Mouse (Mus musculus) stomach, adult 2 months (tissue): ENCODE data around the gene Wwtr1. TPM values are rescaled to one million over a fixed set of nuclear protein-coding genes. Genes with fewer than 3 reads are reported as not detected.

ENCODE experiments used
- polyA plus RNA-seq: library from polyadenylated mRNA; depleted of rRNA; stranded (reverse); fragments of >200 nt; gene quantifications from 2 replicates; pipeline ENCODE4 v1.2.3, GENCODE M21; 2012; rRNA removed

The Wwtr1 gene
- 7.0 and 8.6 TPM in 2 replicates for polyA plus RNA-seq

DNA sequence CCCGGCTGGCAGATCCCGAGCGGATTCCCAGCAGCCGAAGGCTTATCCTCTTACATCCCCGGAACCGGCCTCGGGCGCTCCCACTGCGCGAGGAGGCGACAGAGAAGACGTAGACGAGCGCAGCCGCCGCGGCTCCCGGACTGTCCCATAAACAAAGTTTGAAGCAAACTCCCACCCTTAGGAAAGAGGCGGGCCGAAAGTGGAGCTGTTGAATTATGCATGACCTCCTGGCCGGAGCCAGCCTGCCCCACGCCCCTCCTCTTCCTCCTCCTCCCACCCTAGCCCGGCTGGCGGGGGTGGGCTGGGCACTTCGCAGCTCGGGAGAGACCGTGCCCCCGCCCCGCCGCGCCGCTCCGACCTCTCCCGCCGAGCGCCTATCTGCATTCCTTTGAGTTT is at the start of gene Wwtr1:
Wwtr1 (minus strand) TSS at position 251 of the 396 bp plus-strand sequence.

DNA sequence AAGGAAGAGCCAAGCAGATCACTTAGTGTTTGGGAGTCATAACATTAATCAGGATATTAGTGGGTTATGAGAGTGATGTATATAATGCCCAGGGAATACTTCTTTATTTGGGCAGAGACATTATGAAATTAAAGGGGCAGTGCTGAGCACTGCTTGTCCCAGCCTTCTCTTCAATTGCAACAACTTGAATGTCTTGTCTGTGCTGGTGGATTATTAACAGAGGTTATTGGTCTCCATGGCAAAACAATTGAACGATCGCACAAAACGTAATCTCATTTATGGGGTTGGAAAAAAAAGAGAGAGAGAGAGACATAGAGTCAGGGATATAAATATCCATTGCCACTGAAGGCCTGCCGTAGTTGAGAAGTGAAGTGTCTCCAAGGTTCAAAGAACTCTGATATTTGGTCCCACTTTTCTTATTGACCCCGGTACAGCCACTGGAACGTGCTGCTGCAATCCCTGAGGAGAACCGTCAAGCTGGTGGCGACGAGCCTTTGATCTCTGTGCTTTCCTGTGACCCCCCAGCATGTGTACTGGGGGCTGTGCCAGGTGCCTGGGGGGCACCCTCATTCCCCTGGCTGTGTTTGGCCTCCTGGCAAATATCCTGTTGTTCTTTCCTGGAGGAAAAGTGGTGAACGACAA is 150.5 kb downstream of the Wwtr1 start, which contains the start of gene Tm4sf4:
Tm4sf4 (plus strand) TSS at position 226 of the 642 bp plus-strand sequence.

Other genes starting within 250 kb of the Wwtr1 start
- gene Tm4sf4, start 150.6 kb downstream of the Wwtr1 start, polyA plus RNA-seq, result 2.0 and 2.2 TPM in 2 replicates
- gene Commd2, start 75.8 kb upstream of the Wwtr1 start, polyA plus RNA-seq, result 3.4 and 5.2 TPM in 2 replicates
- not detected in 2 replicates for gene Ankub1, start 116.9 kb upstream of the Wwtr1 start, polyA plus RNA-seq
- gene Rnf13, start 160.2 kb upstream of the Wwtr1 start, polyA plus RNA-seq, result 4.5 and 7.0 TPM in 2 replicates